Mouse (Mus musculus) erythroblast, embryonic 14.5 days (primary cell): ENCODE measurements around the gene Prickle2.

Source experiments
- GATA1 ChIP-seq: IDR thresholded peaks from 2 replicates; pipeline ENCODE4 v1.6.1; 2012; ENCODE audit warnings: low read length, inconsistent platforms, mixed read lengths
- TAL1 ChIP-seq: IDR thresholded peaks from 3 replicates; pipeline ENCODE4 v1.6.1; 2012; ENCODE audit warnings: low read length, inconsistent platforms, mixed read lengths

GRCm38 (mm10) chr6:92570090-92570489 lies 135.9 kb downstream of the Prickle2 start:
- no peak for TF ChIP-seq GATA1
- no peak for TF ChIP-seq TAL1
